9 mouse cellular contexts compared by ENCODE assay signal in genomic region chr11:69628286-69628685, GRCm38 (mm10). TPM values are rescaled to one million over a fixed set of nuclear protein-coding genes. Genes with fewer than 3 reads are reported as not detected.
A peak's percentile ranks its signal among the peaks of the same experiment; 100 is the strongest.
DNase-seq lines count a peak whose midpoint lies in the region; ATAC-seq lines count a peak whose summit lies in the region.
"Had no signal": no experiment of that assay in that cellular context is flagged by ENCODE, and none has a peak within 500 bp of the region (broad histone marks: within the 10 kb centered on the region; RNA-seq: fewer than 3 reads in every experiment).

No protein-coding gene starts in this region.

- H3K9me3 ChIP-seq in kidney, embryonic 15.5 days (replicated peaks), result no peaks in the 10 kb centered on the region
- H3K9me3 ChIP-seq: neural tube, embryonic 13.5 days had no signal

- no peak for ATAC-seq in kidney, embryonic 15.5 days (replicated peaks; ENCODE audit: low FRiP score)
- peak; percentile 51; the same call in 1 of the 2 replicates for ATAC-seq in common myeloid progenitor, adult 5-6 weeks (replicated peaks; ENCODE audit: low read depth, poor library complexity, severe bottlenecking)

- peak; percentile 72 for DNase-seq in kidney, adult 11 months
- peak; percentile 90 for DNase-seq in ZHBTc4 (ENCODE audit: low read depth, low spot score)
- DNase-seq in heart, postnatal 10 days, result peak; percentile 68 to 86
- DNase-seq in left cerebral cortex, postnatal 25 days (ENCODE audit: low spot score in 2 of 2), result peak; percentile 68 to 69
- peak; percentile 71 to 80 for DNase-seq in natural killer cell, adult 2 months (ENCODE audit: low spot score in 2 of 2)
- peak; percentile 31 to 74 for DNase-seq in thymus, postnatal 10 days (ENCODE audit: low spot score in 2 of 2)

- WGBS in kidney, embryonic 15.5 days, result 35% methylated on average over 6 of the region's 6 CpGs

- H3K9ac ChIP-seq in kidney, embryonic 15.5 days, result no peak overlapping the region
- H3K9ac ChIP-seq: neural tube, embryonic 13.5 days had no signal

- H3K4me2 ChIP-seq in kidney, embryonic 15.5 days, result no peak overlapping the region
- H3K4me2 ChIP-seq: neural tube, embryonic 13.5 days had no signal

- H3K27ac ChIP-seq in kidney, embryonic 15.5 days, result no peak overlapping the region
- H3K27ac ChIP-seq: neural tube, embryonic 13.5 days had no signal

- no peak overlapping the region for H3K4me3 ChIP-seq in kidney, embryonic 15.5 days (replicated peaks)
- H3K4me3 ChIP-seq: neural tube, embryonic 13.5 days had no signal

- no peaks in the 10 kb centered on the region for H3K27me3 ChIP-seq in kidney, embryonic 15.5 days
- H3K27me3 ChIP-seq: neural tube, embryonic 13.5 days had no signal

- no peaks in the 10 kb centered on the region for H3K36me3 ChIP-seq in kidney, embryonic 15.5 days
- H3K36me3 ChIP-seq: neural tube, embryonic 13.5 days had no signal

- H3K4me1 ChIP-seq in kidney, embryonic 15.5 days, result peaks cover 5% of the 10 kb centered on the region; the same call in 1 of the 2 replicates

- intact Hi-C loops in heart, postnatal 10 days (cut with DNase I), result no loop called here
- intact Hi-C loops in left cerebral cortex, postnatal 25 days (cut with DNase I), result no loop called here

RNA-seq across cellular contexts. Expression of gene Fxr2, which starts 4.5 kb away (rescaled TPM):
- polyA plus RNA-seq in kidney, embryonic 15.5 days (2015; fragmentation: Nextera tagmentation; extraction: Ambion mirVana), result 29.2 TPM in 2 replicates
- 38.9 and 44.1 TPM in 2 replicates for total RNA-seq in common myeloid progenitor, adult 5-6 weeks (2017)
- total RNA-seq in heart, postnatal 10 days (2021), result 10 to 100 TPM; 72.1 to 78.7 TPM
- 100 to 1,000 TPM; 122 to 133 TPM for total RNA-seq in left cerebral cortex, postnatal 25 days (2021)

RNA-seq across cellular contexts. Expression of gene Sat2, which starts 6.5 kb away (rescaled TPM):
- 17.8 and 23.1 TPM in 2 replicates for polyA plus RNA-seq in kidney, embryonic 15.5 days (2015; fragmentation: Nextera tagmentation; extraction: Ambion mirVana)
- not detected in 2 replicates for total RNA-seq in common myeloid progenitor, adult 5-6 weeks (2017)
- total RNA-seq in heart, postnatal 10 days (2021), result 1 to 10 TPM; 4.3 to 4.7 TPM
- 1 to 10 TPM; 7.4 to 7.7 TPM for total RNA-seq in left cerebral cortex, postnatal 25 days (2021)

RNA-seq across cellular contexts. Expression of gene Shbg, which starts 10.6 kb away (rescaled TPM):
- polyA plus RNA-seq in kidney, embryonic 15.5 days (2015; fragmentation: Nextera tagmentation; extraction: Ambion mirVana), result 0.30 and 0.49 TPM in 2 replicates
- total RNA-seq in common myeloid progenitor, adult 5-6 weeks (2017), result not detected in 2 replicates
- total RNA-seq in heart, postnatal 10 days (2021), result not detected
- total RNA-seq in left cerebral cortex, postnatal 25 days (2021), result not detected
- polyA plus RNA-seq: neural tube, embryonic 13.5 days had no signal

RNA-seq across cellular contexts. Expression of gene Atp1b2, which starts 22.5 kb away (rescaled TPM):
- polyA plus RNA-seq in kidney, embryonic 15.5 days (2015; fragmentation: Nextera tagmentation; extraction: Ambion mirVana), result 11.2 and 13.5 TPM in 2 replicates
- total RNA-seq in common myeloid progenitor, adult 5-6 weeks (2017), result 16.9 and 26.2 TPM in 2 replicates
- 10 to 100 TPM; 29.9 to 36.5 TPM for total RNA-seq in heart, postnatal 10 days (2021)
- 100 to 1,000 TPM; 403 to 438 TPM for total RNA-seq in left cerebral cortex, postnatal 25 days (2021)

RNA-seq across cellular contexts. Expression of gene Sox15, which starts 26.8 kb away (rescaled TPM):
- 0.18 and 0.19 TPM in 2 replicates for polyA plus RNA-seq in kidney, embryonic 15.5 days (2015; fragmentation: Nextera tagmentation; extraction: Ambion mirVana)
- 0.87 TPM in 1 of 2 replicates, not detected in the other for total RNA-seq in common myeloid progenitor, adult 5-6 weeks (2017)
- not detected for total RNA-seq in heart, postnatal 10 days (2021)
- total RNA-seq in left cerebral cortex, postnatal 25 days (2021), result not detected
- polyA plus RNA-seq: neural tube, embryonic 13.5 days had no signal
